Mouse (Mus musculus) embryonic facial prominence, embryonic 14.5 days (tissue): ENCODE results near the gene Podxl. TPM values are rescaled to one million over a fixed set of nuclear protein-coding genes. Genes with fewer than 3 reads are reported as not detected.

ENCODE experiments used
- ATAC-seq: fragments of 200-750 bp; cut with Nextera tagmentation; 2 replicates; pipeline ENCODE4 v1.8.0; 2017; ENCODE audit warnings: low read depth, moderate number of reproducible peaks, moderate TSS enrichment
- DNase-seq: peaks from one replicate; pipeline ENCODE4 v3.0.0-alpha.2; 2015; ENCODE audit warnings: low spot score
- H3K27ac ChIP-seq: fragments of 300-500 bp; sonication (generic); replicated peaks from 2 replicates; pipeline ENCODE4 v1.5.1; 2014; ENCODE audit warnings: low read depth, mild to moderate bottlenecking, low read length, moderate library complexity
- H3K27me3 ChIP-seq: fragments of 300-500 bp; sonication (generic); replicated peaks from 2 replicates; pipeline ENCODE4 v1.6.1; 2014; ENCODE audit warnings: low read length; ENCODE audit not compliant: control insufficient read depth, insufficient read depth
- H3K36me3 ChIP-seq: fragments of 300-500 bp; sonication (generic); 2 replicates; pipeline ENCODE4 v1.6.1; 2014; ENCODE audit warnings: low read length, mixed read lengths; ENCODE audit not compliant: control insufficient read depth, insufficient read depth
- H3K4me1 ChIP-seq: fragments of 300-500 bp; sonication (generic); 2 replicates; pipeline ENCODE4 v1.6.1; 2014; ENCODE audit warnings: antibody characterized with exemption, low read length; ENCODE audit not compliant: control insufficient read depth, insufficient read depth
- H3K4me2 ChIP-seq: fragments of 300-500 bp; sonication (generic); 2 replicates; pipeline ENCODE4 v1.6.1; 2014; ENCODE audit warnings: low read depth, mild to moderate bottlenecking, low read length, moderate library complexity, mixed read lengths
- H3K4me3 ChIP-seq: fragments of 300-500 bp; sonication (generic); 2 replicates; pipeline ENCODE4 v1.5.1; 2014; ENCODE audit warnings: low read depth, mild to moderate bottlenecking, low read length
- H3K9ac ChIP-seq: fragments of 300-500 bp; sonication (generic); 2 replicates; pipeline ENCODE4 v1.6.1; 2014; ENCODE audit warnings: low read depth, mild to moderate bottlenecking, low read length, moderate library complexity, mixed read lengths
- H3K9me3 ChIP-seq: fragments of 300-500 bp; sonication (generic); 2 replicates; pipeline ENCODE4 v1.6.1; 2016; ENCODE audit warnings: low read length; ENCODE audit not compliant: control insufficient read depth
- WGBS: fragments of 180-500 bp; shearing (Covaris S2); extraction: QIAGEN DNeasy Blood & Tissue Kit; methylation state at CpG from one replicate; pipeline ENCODE4 v1.1.7; 2014; 5-methylcytosine and 5-hydroxymethylcytosine counted together
- polyA plus RNA-seq: library from polyadenylated mRNA; unstranded; fragments of >200 nt; fragmentation: Nextera tagmentation; extraction: Ambion mirVana; gene quantifications from 2 replicates; pipeline ENCODE4 v1.2.1, GENCODE M21; 2014

Gene Podxl
- polyA plus RNA-seq, 1 experiment from 2014 or later = 7.6 TPM

DNA sequence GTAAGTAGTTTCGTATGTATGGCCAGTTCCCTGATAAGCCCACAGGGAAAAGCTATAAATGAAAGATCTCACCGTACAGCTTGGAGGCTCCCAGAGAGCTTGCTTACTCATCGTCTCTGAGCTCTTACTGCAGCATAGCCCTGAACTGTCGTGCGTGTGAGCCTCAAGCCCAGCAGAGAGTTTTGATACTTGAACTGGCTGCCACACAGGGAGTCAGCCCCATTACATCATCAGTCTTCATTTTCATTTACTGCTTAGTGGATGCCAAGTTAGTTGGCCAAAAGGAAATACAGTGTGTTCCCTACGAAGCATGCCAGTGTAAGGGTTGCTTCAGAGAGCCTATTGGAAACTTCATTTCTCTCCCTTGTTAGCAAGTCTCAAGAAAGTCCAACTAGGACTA, 50.1 kb downstream of the Podxl start:
- H3K4me2 ChIP-seq = no peak overlapping the region
- no peak overlapping the region for H3K27ac ChIP-seq
- no peaks in the 10 kb centered on the region for H3K4me1 ChIP-seq
- no peak for DNase-seq
- H3K9ac ChIP-seq = no peak overlapping the region
- 63% methylated on average over 6 of the region's 6 CpGs for WGBS
- H3K36me3 ChIP-seq = peaks cover 7% of the 10 kb centered on the region
- no peak overlapping the region for H3K4me3 ChIP-seq
- no peaks in the 10 kb centered on the region for H3K9me3 ChIP-seq
- H3K27me3 ChIP-seq = no peaks in the 10 kb centered on the region
- ATAC-seq = no peak

DNA sequence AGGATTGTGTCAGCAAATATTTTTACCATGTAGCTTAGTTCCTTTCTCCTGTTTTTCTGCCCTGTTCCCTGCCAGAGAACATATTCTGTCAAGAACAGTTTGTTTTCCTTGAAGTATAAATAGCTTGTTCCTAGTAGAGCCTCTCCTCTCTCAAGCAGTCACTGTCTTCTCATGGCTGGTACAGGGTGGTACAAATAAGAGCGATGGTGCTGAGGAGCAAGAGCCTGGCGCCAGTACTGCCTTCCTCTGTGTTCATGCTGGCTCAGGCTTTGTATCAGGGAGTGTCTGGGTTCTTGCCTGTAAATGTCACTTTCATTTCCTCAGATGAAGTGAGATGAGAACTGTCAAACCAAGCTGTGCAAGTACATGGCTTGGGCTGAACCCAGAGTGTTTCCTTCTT, 61.2 kb downstream of the Podxl start:
- WGBS = 96% methylated on average over 2 of the region's 2 CpGs
- no peak overlapping the region for H3K27ac ChIP-seq
- no peak overlapping the region for H3K4me2 ChIP-seq
- H3K4me1 ChIP-seq = no peaks in the 10 kb centered on the region
- no peak overlapping the region for H3K4me3 ChIP-seq
- H3K9ac ChIP-seq = no peak overlapping the region
- no peaks in the 10 kb centered on the region for H3K9me3 ChIP-seq
- peaks cover 49% of the 10 kb centered on the region for H3K36me3 ChIP-seq
- no peaks in the 10 kb centered on the region for H3K27me3 ChIP-seq
- no peak for DNase-seq
- ATAC-seq = no peak

DNA sequence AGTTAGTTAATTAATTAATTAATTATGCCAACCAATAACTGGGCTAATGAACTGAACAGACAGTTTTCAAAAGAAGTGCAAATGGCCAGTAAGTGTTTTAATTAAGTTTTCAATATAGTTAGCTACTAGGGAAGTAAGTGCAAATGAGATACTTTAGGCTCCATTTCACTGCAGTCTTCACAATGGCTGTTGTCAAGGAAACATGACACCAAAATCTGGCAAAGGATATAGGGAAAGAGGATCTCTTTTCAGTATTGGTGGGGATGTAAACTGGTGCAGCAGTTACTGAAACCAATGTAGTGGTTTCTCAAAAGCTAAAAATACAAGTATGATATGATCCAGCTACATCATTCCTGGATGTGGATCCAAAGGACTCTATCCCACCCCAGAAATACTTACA, 63.1 kb downstream of the Podxl start:
- H3K27me3 ChIP-seq = no peaks in the 10 kb centered on the region

DNA sequence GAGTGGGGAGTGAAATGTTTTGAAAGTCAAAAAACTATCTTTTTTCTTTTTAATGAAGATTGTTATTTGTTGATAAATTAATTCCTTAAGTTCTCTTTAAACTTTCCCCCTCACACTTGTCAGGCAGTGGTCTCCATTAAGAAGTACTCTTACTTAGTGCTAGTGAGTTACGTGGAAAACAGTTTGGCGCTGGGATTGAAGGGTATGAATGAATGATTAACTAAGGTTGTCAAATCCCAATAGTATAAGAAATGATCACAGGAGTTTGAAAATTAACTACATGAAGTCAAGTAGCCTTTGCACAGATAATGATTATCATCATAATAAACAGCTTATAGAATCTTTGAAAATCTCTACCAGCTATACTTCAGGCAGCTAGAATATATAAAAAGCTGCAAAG, 63.5 kb downstream of the Podxl start:
- ATAC-seq (no peak), DNase-seq (no peak)
- Histone ChIP-seq H3K27me3 (no peaks in the 10 kb centered on the region), H3K36me3 (peaks cover 60% of the 10 kb centered on the region), H3K9me3 (no peaks in the 10 kb centered on the region), H3K4me3 (no peak overlapping the region), H3K27ac (no peak overlapping the region), H3K4me2 (no peak overlapping the region), H3K9ac (no peak overlapping the region), H3K4me1 (no peaks in the 10 kb centered on the region)
- WGBS = 90% methylated on average over 2 of the region's 2 CpGs

More for the DNA sequence above, 63.1 kb downstream of the Podxl start:
- DNase-seq (no peak), ATAC-seq (no peak)
- H3K9me3 ChIP-seq = no peaks in the 10 kb centered on the region
- peaks cover 60% of the 10 kb centered on the region for H3K36me3 ChIP-seq
- H3K27ac ChIP-seq = no peak overlapping the region
- H3K4me2 ChIP-seq = no peak overlapping the region
- H3K9ac ChIP-seq = no peak overlapping the region
- H3K4me1 ChIP-seq = no peaks in the 10 kb centered on the region
- no peak overlapping the region for H3K4me3 ChIP-seq

DNA sequence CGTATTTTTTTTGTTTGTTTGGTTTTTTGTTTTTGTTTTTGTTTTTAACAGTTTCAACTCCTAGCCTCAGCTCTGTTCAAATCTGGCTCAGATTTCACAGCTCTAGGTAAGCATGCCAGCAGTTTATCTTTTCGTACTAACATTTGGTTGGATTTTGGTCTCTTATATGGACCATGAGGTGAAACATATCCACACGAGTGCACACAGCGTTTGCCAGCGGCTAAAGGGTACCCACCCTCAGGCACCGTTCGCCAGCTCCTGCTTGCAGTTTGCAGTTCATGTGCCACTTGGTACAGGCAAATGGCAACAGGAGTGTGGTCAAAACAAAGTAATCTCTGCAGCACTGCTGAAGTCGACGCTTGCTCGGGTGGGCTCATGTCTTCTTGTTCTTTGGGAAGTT, 63.9 kb downstream of the Podxl start:
- H3K9me3 ChIP-seq = no peaks in the 10 kb centered on the region
- no peak overlapping the region for H3K4me3 ChIP-seq
- H3K4me2 ChIP-seq = no peak overlapping the region
- no peak overlapping the region for H3K27ac ChIP-seq
- 90% methylated on average over 10 of the region's 10 CpGs for WGBS
- no peaks in the 10 kb centered on the region for H3K4me1 ChIP-seq
- H3K27me3 ChIP-seq = no peaks in the 10 kb centered on the region
- DNase-seq (no peak), ATAC-seq (no peak)
- H3K36me3 ChIP-seq = peaks cover 60% of the 10 kb centered on the region
- H3K9ac ChIP-seq = no peak overlapping the region

DNA sequence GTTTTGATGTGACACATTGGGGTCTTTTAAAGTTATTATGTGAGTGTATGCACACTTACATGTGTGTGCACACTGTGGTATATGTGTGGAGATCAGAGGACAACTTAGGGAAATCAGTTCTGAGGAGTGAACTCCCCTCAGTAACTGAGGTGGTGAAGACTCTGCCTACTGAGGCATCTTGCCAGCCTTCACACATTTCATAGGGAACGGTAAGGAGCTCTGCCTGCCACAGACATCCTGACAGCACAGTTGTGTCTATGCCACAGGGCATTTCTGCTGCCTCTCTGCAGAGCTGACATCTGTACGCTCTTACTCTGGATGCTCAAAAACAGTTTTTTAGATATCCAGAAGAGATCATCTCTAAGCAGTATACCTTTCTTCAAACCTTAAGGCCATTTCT, 67.6 kb downstream of the Podxl start:
- no peaks in the 10 kb centered on the region for H3K9me3 ChIP-seq
- WGBS = 98% methylated on average over 2 of the region's 2 CpGs
- H3K4me3 ChIP-seq = no peak overlapping the region
- no peaks in the 10 kb centered on the region for H3K27me3 ChIP-seq
- H3K4me2 ChIP-seq = no peak overlapping the region
- no peak overlapping the region for H3K9ac ChIP-seq
- ATAC-seq (no peak), DNase-seq (no peak)
- H3K27ac ChIP-seq = no peak overlapping the region
- H3K36me3 ChIP-seq = peaks cover 39% of the 10 kb centered on the region
- no peaks in the 10 kb centered on the region for H3K4me1 ChIP-seq

DNA sequence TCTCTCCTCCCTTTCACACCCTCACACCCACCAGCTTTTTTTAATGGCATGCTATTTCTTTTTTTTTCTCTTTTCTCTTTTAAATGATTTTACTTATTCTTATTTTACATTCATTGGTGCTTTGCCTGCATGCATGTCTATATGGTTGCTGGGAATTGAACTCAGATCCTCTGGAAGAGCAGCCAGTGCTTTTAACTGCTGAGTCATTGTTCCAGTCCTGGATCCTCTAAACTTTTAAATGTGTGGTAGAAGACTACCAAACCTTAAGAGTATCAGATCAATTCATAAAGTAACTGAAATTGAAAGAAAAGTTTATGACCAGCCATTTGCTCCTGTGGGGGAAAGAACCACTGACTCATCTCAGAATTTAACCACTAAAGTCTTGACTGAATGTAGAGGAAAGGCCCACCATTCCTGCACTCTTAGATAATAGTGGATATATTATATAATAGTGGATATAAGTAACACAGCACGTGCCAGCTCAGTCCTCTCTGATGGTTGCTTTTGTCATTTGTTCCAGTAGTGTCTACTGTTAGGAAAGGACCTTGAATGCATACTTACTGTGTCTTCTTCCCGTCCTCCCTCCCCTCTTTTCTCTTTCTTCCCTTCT, 68.6 kb downstream of the Podxl start:
- ATAC-seq = no peak
- H3K9ac ChIP-seq = no peak overlapping the region
- H3K4me1 ChIP-seq = no peaks in the 10 kb centered on the region
- 68% methylated on average over 2 of the region's 2 CpGs for WGBS
- no peak overlapping the region for H3K27ac ChIP-seq
- H3K36me3 ChIP-seq = peaks cover 34% of the 10 kb centered on the region
- H3K9me3 ChIP-seq = no peaks in the 10 kb centered on the region
- H3K4me3 ChIP-seq = no peak overlapping the region
- no peaks in the 10 kb centered on the region for H3K27me3 ChIP-seq
- no peak for DNase-seq
- H3K4me2 ChIP-seq = no peak overlapping the region

DNA sequence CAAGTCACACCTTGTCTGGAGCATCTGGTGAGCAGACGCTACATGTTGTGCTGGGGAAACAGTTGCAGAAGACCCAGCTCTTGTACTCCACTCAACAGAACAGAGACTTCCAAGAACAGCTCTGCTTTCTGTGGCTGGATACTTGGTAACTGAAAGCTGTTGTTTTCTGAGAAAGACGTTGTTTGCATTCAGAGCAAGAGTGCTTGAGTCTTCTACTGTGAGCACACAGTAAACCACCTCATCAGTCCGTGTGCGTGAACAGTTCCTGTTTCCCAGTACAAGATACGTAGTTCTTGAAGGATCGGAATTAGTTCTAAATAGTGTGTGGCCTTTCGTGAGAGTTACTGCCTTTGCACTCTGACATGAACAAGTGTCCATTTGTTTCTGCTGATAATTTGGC, 73.8 kb downstream of the Podxl start:
- ATAC-seq (no peak), DNase-seq (no peak)
- Histone ChIP-seq H3K9me3 (no peaks in the 10 kb centered on the region), H3K4me2 (no peak overlapping the region), H3K36me3 (peaks cover 32% of the 10 kb centered on the region), H3K27ac (no peak overlapping the region), H3K9ac (no peak overlapping the region), H3K4me3 (no peak overlapping the region), H3K27me3 (no peaks in the 10 kb centered on the region), H3K4me1 (no peaks in the 10 kb centered on the region)
- WGBS = 92% methylated on average over 7 of the region's 7 CpGs

DNA sequence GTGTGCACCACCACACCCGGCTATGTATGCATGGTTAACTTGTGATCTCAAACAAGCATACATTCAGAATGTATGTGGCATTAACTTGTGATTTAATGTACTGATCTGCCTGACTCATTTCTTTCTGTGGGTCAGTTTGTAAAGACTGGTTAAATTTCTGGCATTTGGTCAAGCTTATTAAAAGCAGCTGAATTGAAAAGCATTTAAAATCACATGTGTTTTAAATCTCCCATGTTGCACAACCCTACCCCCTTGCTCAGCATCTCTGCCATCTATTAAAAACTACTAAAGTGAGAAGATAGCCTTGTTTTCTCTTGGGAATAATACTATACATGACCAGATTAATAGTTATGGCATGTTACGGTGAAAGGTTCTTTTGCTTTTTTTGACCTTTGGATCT, 77.2 kb downstream of the Podxl start:
- H3K4me3 ChIP-seq = no peak overlapping the region
- 72% methylated on average over 2 of the region's 2 CpGs for WGBS
- ATAC-seq (no peak), DNase-seq (peak; percentile 18)
- no peaks in the 10 kb centered on the region for H3K9me3 ChIP-seq
- no peak overlapping the region for H3K27ac ChIP-seq
- H3K27me3 ChIP-seq = no peaks in the 10 kb centered on the region
- no peak overlapping the region for H3K4me2 ChIP-seq
- H3K9ac ChIP-seq = no peak overlapping the region
- H3K36me3 ChIP-seq = peaks cover 28% of the 10 kb centered on the region
- no peaks in the 10 kb centered on the region for H3K4me1 ChIP-seq
